ENCODE assay signal across 12 mouse cellular contexts in the genomic region with DNA sequence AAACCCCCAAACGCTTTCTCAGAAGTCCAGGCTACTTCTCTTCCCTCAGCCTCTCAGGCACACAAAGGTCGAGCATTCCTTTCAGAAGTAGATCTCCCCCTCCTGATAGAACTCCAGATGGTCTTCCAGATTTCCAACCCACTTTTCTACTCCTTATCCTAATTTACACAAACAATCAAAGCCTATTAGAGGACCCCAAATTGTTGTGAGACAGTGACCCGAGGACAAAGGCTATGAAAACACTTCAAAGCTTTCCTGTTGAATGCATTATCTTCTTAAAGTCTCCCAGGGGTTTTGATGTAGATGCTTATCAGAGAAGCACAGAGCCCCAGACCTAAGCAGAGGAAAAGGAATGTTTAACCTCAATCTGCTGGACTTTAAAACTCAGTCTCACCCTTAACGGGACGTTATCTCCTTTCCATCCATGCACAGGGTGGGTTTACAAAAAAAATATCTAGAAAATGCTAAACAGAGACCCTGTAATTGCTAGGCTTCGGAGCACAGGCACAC.
DNase-seq lines count a peak whose midpoint lies in the region; ATAC-seq lines count a peak whose summit lies in the region.
"Had no signal": no experiment of that assay in that cellular context is flagged by ENCODE, and none has a peak within 500 bp of the region (broad histone marks: within the 10 kb centered on the region; RNA-seq: fewer than 3 reads in every experiment).

No protein-coding gene starts in this region.

- no peak for ATAC-seq in heart, embryonic 12.5 days (ENCODE audit: insufficient number of reproducible peaks, low FRiP score)
- ATAC-seq in forebrain, embryonic 16.5 days = peak; percentile 11
- peak; percentile 45 for ATAC-seq in midbrain, embryonic 12.5 days (ENCODE audit: low FRiP score, low read depth)

- no peak overlapping the region for H3K9ac ChIP-seq in heart, embryonic 12.5 days
- no peak overlapping the region for H3K9ac ChIP-seq in forebrain, embryonic 16.5 days (replicated peaks; ENCODE audit: low read depth, low read length)
- no peak overlapping the region for H3K9ac ChIP-seq in midbrain, embryonic 12.5 days (replicated peaks)

- H3K27me3 ChIP-seq in heart, embryonic 12.5 days (replicated peaks) = no peaks in the 10 kb centered on the region
- H3K27me3 ChIP-seq in forebrain, embryonic 16.5 days (replicated peaks; ENCODE audit: control insufficient read depth, insufficient read depth, low read length) = no peaks in the 10 kb centered on the region
- 0 out of 2 replicates have a peak, but pooled peaks cover 2% of the 10 kb centered on the region for H3K27me3 ChIP-seq in midbrain, embryonic 12.5 days

- DNase-seq in heart, adult 11 months = no peak
- peak; percentile 54 for DNase-seq in embryo, embryonic 10.5 days (ENCODE audit: low spot score)
- no peak for DNase-seq in thymus, adult 18-20 months
- DNase-seq in gastrocnemius, postnatal 14 days = no peak
- DNase-seq in thymus, postnatal 4 days = no peak
- DNase-seq: adrenal gland, adult 2 months; cerebellum, adult 2 months; heart, postnatal 4 days had no signal

- no peak overlapping the region for H3K4me3 ChIP-seq in heart, embryonic 12.5 days
- H3K4me3 ChIP-seq in forebrain, embryonic 16.5 days (replicated peaks; ENCODE audit: low read length) = no peak overlapping the region
- H3K4me3 ChIP-seq in midbrain, embryonic 12.5 days = 0 out of 2 replicates have a peak overlapping the region, but pooled peaks have one; percentile 12

- H3K9me3 ChIP-seq in heart, embryonic 12.5 days (replicated peaks) = no peaks in the 10 kb centered on the region
- H3K9me3 ChIP-seq in forebrain, embryonic 16.5 days (ENCODE audit: control insufficient read depth, low read length) = no peaks in the 10 kb centered on the region
- no peaks in the 10 kb centered on the region for H3K9me3 ChIP-seq in midbrain, embryonic 12.5 days

- peak overlapping the region; percentile 44 for H3K4me2 ChIP-seq in heart, embryonic 12.5 days
- peak overlapping the region; percentile 35 for H3K4me2 ChIP-seq in forebrain, embryonic 16.5 days (ENCODE audit: low read length)
- H3K4me2 ChIP-seq in midbrain, embryonic 12.5 days (replicated peaks) = peak overlapping the region; percentile 43

- WGBS in heart, embryonic 12.5 days = 12% methylated on average over 6 of the region's 6 CpGs
- 7% methylated on average over 6 of the region's 6 CpGs for WGBS in forebrain, embryonic 16.5 days
- 2% methylated on average over 6 of the region's 6 CpGs for WGBS in midbrain, embryonic 12.5 days

- H3K36me3 ChIP-seq in heart, embryonic 12.5 days = no peaks in the 10 kb centered on the region
- H3K36me3 ChIP-seq in forebrain, embryonic 16.5 days (ENCODE audit: control insufficient read depth, insufficient read depth) = no peaks in the 10 kb centered on the region
- no peaks in the 10 kb centered on the region for H3K36me3 ChIP-seq in midbrain, embryonic 12.5 days

- no peak overlapping the region for H3K27ac ChIP-seq in heart, embryonic 12.5 days (ENCODE audit: poor library complexity, severe bottlenecking)
- H3K27ac ChIP-seq in forebrain, embryonic 16.5 days (ENCODE audit: low read length) = peak overlapping the region; percentile 80
- H3K27ac ChIP-seq in midbrain, embryonic 12.5 days (replicated peaks) = peak overlapping the region; percentile 76
- H3K27ac ChIP-seq: macrophage had no signal

- intact Hi-C loops in gastrocnemius, postnatal 14 days (cut with DNase I; ENCODE audit: low total_unique reads) = no loop called here

- H3K4me1 ChIP-seq in heart, embryonic 12.5 days (replicated peaks) = no peaks in the 10 kb centered on the region
- peaks cover 16% of the 10 kb centered on the region; the same call in 1 of the 2 replicates for H3K4me1 ChIP-seq in forebrain, embryonic 16.5 days (replicated peaks; ENCODE audit: control insufficient read depth, insufficient read depth, low read length)
- peaks cover 17% of the 10 kb centered on the region for H3K4me1 ChIP-seq in midbrain, embryonic 12.5 days
